Mouse (Mus musculus): ENCODE measurements around the gene Tstd2. TPM values are rescaled to one million over a fixed set of nuclear protein-coding genes. Genes with fewer than 3 reads are reported as not detected.

Gene Tstd2
- 17.9 and 20.1 TPM in 2 replicates for polyA plus RNA-seq (2012; ENCODE audit: low replicate concordance)

GRCm38 (mm10) chr4:46138287-46139222 is at the start of gene Tstd2, which contains the start of gene Ncbp1:
Gene Tstd2 (minus strand): TSS chr4:46138694.
Gene Ncbp1 (plus strand): TSS chr4:46138613.

Other genes starting within 250 kb of the Tstd2 start
- 0.03 TPM in 1 of 2 replicates, not detected in the other for gene Ccdc180, start 248.4 kb downstream of the Tstd2 start, polyA plus RNA-seq (2012; ENCODE audit: low replicate concordance)
- 2.9 and 3.2 TPM in 2 replicates for gene Tdrd7, start 173.4 kb downstream of the Tstd2 start, polyA plus RNA-seq (2012; ENCODE audit: low replicate concordance)
- gene Tmod1, start 99.8 kb downstream of the Tstd2 start, polyA plus RNA-seq (2012; ENCODE audit: low replicate concordance) = 0.38 and 8.0 TPM in 2 replicates
- 5.9 and 10.1 TPM in 2 replicates for gene Ncbp1, start 81 bp downstream of the Tstd2 start, polyA plus RNA-seq (2012; ENCODE audit: low replicate concordance)
- 37.8 and 62.5 TPM in 2 replicates for gene Xpa, start 57.6 kb upstream of the Tstd2 start, polyA plus RNA-seq (2012; ENCODE audit: low replicate concordance)
- 0.05 TPM in 1 of 2 replicates, not detected in the other for gene Foxe1, start 204.9 kb upstream of the Tstd2 start, polyA plus RNA-seq (2012; ENCODE audit: low replicate concordance)